Mouse (Mus musculus): ENCODE measurements around the gene Igfals. TPM values are rescaled to one million over a fixed set of nuclear protein-coding genes. Genes with fewer than 3 reads are reported as not detected.

Gene Igfals
- polyA plus RNA-seq, 1 experiment from 2014 or later: not detected

Other genes starting within 250 kb of the Igfals start
- gene Tsc2, start 233.4 kb upstream of the Igfals start, polyA plus RNA-seq (2015; fragmentation: Nextera tagmentation; extraction: Ambion mirVana): 62.5 and 73.0 TPM in 2 replicates
- 7.4 and 9.7 TPM in 2 replicates for gene Nthl1, start 233.3 kb upstream of the Igfals start, polyA plus RNA-seq (2015; fragmentation: Nextera tagmentation; extraction: Ambion mirVana)
- 35.4 and 42.6 TPM in 2 replicates for gene Slc9a3r2, start 215.7 kb upstream of the Igfals start, polyA plus RNA-seq (2015; fragmentation: Nextera tagmentation; extraction: Ambion mirVana)
- not detected in 2 replicates for gene Npw, start 207.5 kb upstream of the Igfals start, polyA plus RNA-seq (2015; fragmentation: Nextera tagmentation; extraction: Ambion mirVana)
- gene Zfp598, start 196.3 kb upstream of the Igfals start, polyA plus RNA-seq (2015; fragmentation: Nextera tagmentation; extraction: Ambion mirVana): 20.9 and 22.2 TPM in 2 replicates
- gene Syngr3, start 176.0 kb upstream of the Igfals start, polyA plus RNA-seq (2015; fragmentation: Nextera tagmentation; extraction: Ambion mirVana): 94.2 and 114 TPM in 2 replicates
- gene Gfer, start 169.8 kb upstream of the Igfals start, polyA plus RNA-seq (2015; fragmentation: Nextera tagmentation; extraction: Ambion mirVana): 34.3 and 39.6 TPM in 2 replicates
- 1.1 and 1.5 TPM in 2 replicates for gene Noxo1, start 169.8 kb upstream of the Igfals start, polyA plus RNA-seq (2015; fragmentation: Nextera tagmentation; extraction: Ambion mirVana)
- gene Tbl3, start 158.3 kb upstream of the Igfals start, polyA plus RNA-seq (2015; fragmentation: Nextera tagmentation; extraction: Ambion mirVana): 58.4 and 64.0 TPM in 2 replicates
- gene Rnf151, start 147.9 kb upstream of the Igfals start, polyA plus RNA-seq (2015; fragmentation: Nextera tagmentation; extraction: Ambion mirVana): 0.18 TPM in 1 of 2 replicates, not detected in the other
- 759 and 773 TPM in 2 replicates for gene Rps2, start 147.9 kb upstream of the Igfals start, polyA plus RNA-seq (2015; fragmentation: Nextera tagmentation; extraction: Ambion mirVana)
- 261 and 273 TPM in 2 replicates for gene Ndufb10, start 141.5 kb upstream of the Igfals start, polyA plus RNA-seq (2015; fragmentation: Nextera tagmentation; extraction: Ambion mirVana)
- not detected in 2 replicates for gene Rpl3l, start 138.2 kb upstream of the Igfals start, polyA plus RNA-seq (2015; fragmentation: Nextera tagmentation; extraction: Ambion mirVana)
- 26.5 and 29.4 TPM in 2 replicates for gene Msrb1, start 129.4 kb upstream of the Igfals start, polyA plus RNA-seq (2015; fragmentation: Nextera tagmentation; extraction: Ambion mirVana)
- 0.39 and 0.59 TPM in 2 replicates for gene Hs3st6, start 113.0 kb upstream of the Igfals start, polyA plus RNA-seq (2015; fragmentation: Nextera tagmentation; extraction: Ambion mirVana)
- gene Meiob, start 61.7 kb upstream of the Igfals start, polyA plus RNA-seq (2015; fragmentation: Nextera tagmentation; extraction: Ambion mirVana): not detected in 2 replicates
- 55.7 and 59.0 TPM in 2 replicates for gene Hagh, start 25.9 kb upstream of the Igfals start, polyA plus RNA-seq (2015; fragmentation: Nextera tagmentation; extraction: Ambion mirVana)
- 21.1 and 22.3 TPM in 2 replicates for gene Fahd1, start 15.6 kb upstream of the Igfals start, polyA plus RNA-seq (2015; fragmentation: Nextera tagmentation; extraction: Ambion mirVana)
- 63.5 and 76.1 TPM in 2 replicates for gene Nubp2, start 20.4 kb downstream of the Igfals start, polyA plus RNA-seq (2015; fragmentation: Nextera tagmentation; extraction: Ambion mirVana)
- 64.6 and 74.2 TPM in 2 replicates for gene Spsb3, start 20.6 kb downstream of the Igfals start, polyA plus RNA-seq (2015; fragmentation: Nextera tagmentation; extraction: Ambion mirVana)
- 32.7 and 36.3 TPM in 2 replicates for gene Eme2, start 29.1 kb downstream of the Igfals start, polyA plus RNA-seq (2015; fragmentation: Nextera tagmentation; extraction: Ambion mirVana)
- gene Mrps34, start 29.1 kb downstream of the Igfals start, polyA plus RNA-seq (2015; fragmentation: Nextera tagmentation; extraction: Ambion mirVana): 71.1 and 85.7 TPM in 2 replicates
- 86.0 and 89.0 TPM in 2 replicates for gene Nme3, start 30.5 kb downstream of the Igfals start, polyA plus RNA-seq (2015; fragmentation: Nextera tagmentation; extraction: Ambion mirVana)
- 82.2 and 85.8 TPM in 2 replicates for gene Mapk8ip3, start 71.0 kb downstream of the Igfals start, polyA plus RNA-seq (2015; fragmentation: Nextera tagmentation; extraction: Ambion mirVana)
- 100 and 110 TPM in 2 replicates for gene Jpt2, start 94.7 kb downstream of the Igfals start, polyA plus RNA-seq (2015; fragmentation: Nextera tagmentation; extraction: Ambion mirVana)
- 7.0 and 7.3 TPM in 2 replicates for gene Cramp1l, start 149.8 kb downstream of the Igfals start, polyA plus RNA-seq (2015; fragmentation: Nextera tagmentation; extraction: Ambion mirVana)
- 17.8 and 19.2 TPM in 2 replicates for gene Ift140, start 150.1 kb downstream of the Igfals start, polyA plus RNA-seq (2015; fragmentation: Nextera tagmentation; extraction: Ambion mirVana)
- gene Tmem204, start 217.6 kb downstream of the Igfals start, polyA plus RNA-seq (2015; fragmentation: Nextera tagmentation; extraction: Ambion mirVana): 9.0 and 10.8 TPM in 2 replicates
- gene Telo2, start 250.0 kb downstream of the Igfals start, polyA plus RNA-seq (2015; fragmentation: Nextera tagmentation; extraction: Ambion mirVana): 45.7 and 46.7 TPM in 2 replicates